12 mouse cellular contexts compared by ENCODE assay signal in genomic region chr10:67985100-67985499, GRCm38 (mm10). TPM values are rescaled to one million over a fixed set of nuclear protein-coding genes. Genes with fewer than 3 reads are reported as not detected.
DNase-seq lines count a peak whose midpoint lies in the region; ATAC-seq lines count a peak whose summit lies in the region.
"Had no signal": no experiment of that assay in that cellular context is flagged by ENCODE, and none has a peak within 500 bp of the region (broad histone marks: within the 10 kb centered on the region; RNA-seq: fewer than 3 reads in every experiment).

No protein-coding gene starts in this region.

- H3K4me3 ChIP-seq in forebrain, embryonic 13.5 days, result no peak overlapping the region
- no peak overlapping the region for H3K4me3 ChIP-seq in forebrain, embryonic 10.5 days
- no peak overlapping the region for H3K4me3 ChIP-seq in neural tube, embryonic 14.5 days (ENCODE audit: low read depth, low read length)
- H3K4me3 ChIP-seq: heart, embryonic 15.5 days; kidney, embryonic 15.5 days; limb, embryonic 13.5 days had no signal

- H3K27me3 ChIP-seq in forebrain, embryonic 13.5 days, result no peaks in the 10 kb centered on the region
- H3K27me3 ChIP-seq in forebrain, embryonic 10.5 days (ENCODE audit: poor library complexity, severe bottlenecking), result no peaks in the 10 kb centered on the region
- H3K27me3 ChIP-seq in neural tube, embryonic 14.5 days (ENCODE audit: control insufficient read depth, insufficient read depth, low read length), result no peaks in the 10 kb centered on the region
- H3K27me3 ChIP-seq: heart, embryonic 15.5 days; kidney, embryonic 15.5 days; limb, embryonic 13.5 days had no signal

- no peak overlapping the region for H3K9ac ChIP-seq in forebrain, embryonic 13.5 days
- no peak overlapping the region for H3K9ac ChIP-seq in neural tube, embryonic 14.5 days (replicated peaks; ENCODE audit: low read depth, low read length)
- H3K9ac ChIP-seq: heart, embryonic 15.5 days; kidney, embryonic 15.5 days; limb, embryonic 13.5 days had no signal

- no peak for DNase-seq in forebrain, embryonic 10.5 days (ENCODE audit: extremely low spot score, low spot score)
- peak; percentile 18 for DNase-seq in layer of hippocampus, adult 11-12 months (ENCODE audit: low spot score)
- DNase-seq in layer of hippocampus, postnatal 25 days (ENCODE audit: extremely low spot score in 1 of 2, low spot score in 1 of 2), result no peak
- no peak for DNase-seq in neural tube, embryonic 10.5 days (ENCODE audit: extremely low spot score, low spot score)
- DNase-seq in retina, postnatal 7 days (ENCODE audit: low read depth, low spot score), result peak; percentile 21
- DNase-seq in urinary bladder, postnatal 4 days (ENCODE audit: low spot score in 2 of 2), result no peak

- H3K36me3 ChIP-seq in forebrain, embryonic 13.5 days (ENCODE audit: poor library complexity, severe bottlenecking), result peaks cover 21% of the 10 kb centered on the region
- peaks cover 39% of the 10 kb centered on the region for H3K36me3 ChIP-seq in forebrain, embryonic 10.5 days (replicated peaks)
- no peaks in the 10 kb centered on the region for H3K36me3 ChIP-seq in neural tube, embryonic 14.5 days (ENCODE audit: control insufficient read depth, insufficient read depth, low read length)
- H3K36me3 ChIP-seq: heart, embryonic 15.5 days had no signal

- ATAC-seq in forebrain, embryonic 13.5 days, result peak; percentile 44; the same call in 1 of the 2 replicates
- ATAC-seq in neural tube, embryonic 14.5 days (ENCODE audit: low read depth), result 0 out of 2 replicates have a peak, but pooled peaks have one; percentile 61

- H3K27ac ChIP-seq in forebrain, embryonic 13.5 days, result no peak overlapping the region
- no peak overlapping the region for H3K27ac ChIP-seq in forebrain, embryonic 10.5 days
- no peak overlapping the region for H3K27ac ChIP-seq in neural tube, embryonic 14.5 days (ENCODE audit: low read depth, low read length)
- H3K27ac ChIP-seq: heart, embryonic 15.5 days; kidney, embryonic 15.5 days; limb, embryonic 13.5 days had no signal

- no peaks in the 10 kb centered on the region for H3K9me3 ChIP-seq in forebrain, embryonic 13.5 days (replicated peaks)
- H3K9me3 ChIP-seq in forebrain, embryonic 10.5 days, result no peaks in the 10 kb centered on the region
- no peaks in the 10 kb centered on the region for H3K9me3 ChIP-seq in neural tube, embryonic 14.5 days (ENCODE audit: control insufficient read depth, low read length)
- H3K9me3 ChIP-seq: heart, embryonic 15.5 days; kidney, embryonic 15.5 days; limb, embryonic 13.5 days had no signal

- 84% methylated on average over 17 of the region's 17 CpGs for WGBS in forebrain, embryonic 13.5 days
- WGBS in forebrain, embryonic 10.5 days, result 94% methylated on average over 17 of the region's 17 CpGs
- 72% methylated on average over 17 of the region's 17 CpGs for WGBS in neural tube, embryonic 14.5 days

- H3K4me1 ChIP-seq in forebrain, embryonic 13.5 days, result peaks cover 9% of the 10 kb centered on the region
- H3K4me1 ChIP-seq in forebrain, embryonic 10.5 days, result peaks cover 9% of the 10 kb centered on the region
- 0 out of 2 replicates have a peak, but pooled peaks cover 3% of the 10 kb centered on the region for H3K4me1 ChIP-seq in neural tube, embryonic 14.5 days (ENCODE audit: control insufficient read depth, insufficient read depth, low read length)

- H3K4me2 ChIP-seq in forebrain, embryonic 13.5 days, result no peak overlapping the region
- H3K4me2 ChIP-seq in neural tube, embryonic 14.5 days (ENCODE audit: low read depth, low read length), result no peak overlapping the region
- H3K4me2 ChIP-seq: heart, embryonic 15.5 days; kidney, embryonic 15.5 days; limb, embryonic 13.5 days; liver, embryonic 11.5 days had no signal

RNA-seq across cellular contexts. Expression of gene Rtkn2, which starts 5.7 kb away (rescaled TPM):
- polyA plus RNA-seq in forebrain, embryonic 13.5 days (2015; fragmentation: Nextera tagmentation; extraction: Ambion mirVana), result 23.7 and 24.0 TPM in 2 replicates
- 20.9 and 22.4 TPM in 2 replicates for polyA plus RNA-seq in forebrain, embryonic 10.5 days (2016; fragmentation: Nextera tagmentation; extraction: Ambion mirVana)
- 1 to 10 TPM; 4.7 to 6.5 TPM for total RNA-seq in layer of hippocampus, postnatal 25 days (2021)
- polyA plus RNA-seq in neural tube, embryonic 14.5 days (2014; fragmentation: Nextera tagmentation; extraction: Ambion mirVana), result 2.0 and 2.5 TPM in 2 replicates

Comparison
In these comparisons a context has a peak if more than half of its experiments do, and no peak if none do; other contexts are left out.
1. DNase-seq: peak in layer of hippocampus, adult 11-12 months (single experiment) and retina, postnatal 7 days (single experiment); none in forebrain, embryonic 10.5 days (single experiment), layer of hippocampus, postnatal 25 days (0 of 2), neural tube, embryonic 10.5 days (single experiment) and urinary bladder, postnatal 4 days (0 of 2).